Mouse (Mus musculus) kidney, adult 11 months (tissue): ENCODE data around the gene Mfsd13b.
"Not testable (repeated sequence)": the region's sequence is repeated elsewhere in the genome, so short reads cannot be mapped to it uniquely, and the experiment has no call there.

Source experiments
- DNase-seq: peaks from one replicate; pipeline ENCODE4 v3.0.0; 2022

The Mfsd13b gene

GRCm38 (mm10) chr7:120999021-120999530 lies 16.8 kb downstream of the Mfsd13b start:
- DNase-seq = no peak

DNA sequence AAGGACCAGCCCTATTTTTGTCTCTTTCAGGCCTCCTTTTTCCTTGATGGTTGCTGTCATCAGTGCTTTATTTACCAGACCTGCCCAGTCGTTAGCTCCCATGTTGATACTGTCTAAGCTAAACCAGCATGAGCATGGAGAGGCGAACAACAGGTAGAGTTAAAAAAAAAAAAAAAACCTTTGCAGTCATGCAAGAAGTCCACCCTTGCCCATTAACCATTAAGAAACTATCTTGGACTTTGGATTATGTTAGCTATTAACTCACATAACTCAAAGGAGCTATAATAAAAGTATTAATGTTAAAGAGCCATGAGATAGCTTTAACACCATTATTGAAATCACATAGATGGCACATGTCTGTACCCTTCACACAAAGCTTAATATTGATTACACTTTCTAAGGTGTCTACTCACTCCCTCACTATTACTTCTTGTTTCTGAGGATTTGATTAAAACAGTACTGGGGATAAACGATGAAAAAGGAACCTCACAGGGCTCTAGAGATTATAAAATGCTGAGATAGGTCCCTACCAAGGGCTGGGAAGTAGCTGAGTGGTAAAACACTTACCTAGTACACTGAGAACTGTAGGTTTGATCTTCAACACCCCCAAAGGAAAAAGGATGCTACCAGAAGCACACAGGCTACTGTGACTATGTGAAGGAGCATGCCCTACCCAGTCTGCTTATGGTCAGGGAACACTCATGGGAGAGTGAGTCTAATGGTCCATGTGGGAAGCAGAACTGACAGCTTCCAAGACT lies 17.9 kb downstream of the Mfsd13b start:
- no peak for DNase-seq

GRCm38 (mm10) chr7:121001879-121002278 lies 19.6 kb downstream of the Mfsd13b start:
- DNase-seq = no peak

- no peak for DNase-seq
Observed at GRCm38 (mm10) chr7:121002407-121002928, 20.2 kb downstream of the Mfsd13b start.

DNA sequence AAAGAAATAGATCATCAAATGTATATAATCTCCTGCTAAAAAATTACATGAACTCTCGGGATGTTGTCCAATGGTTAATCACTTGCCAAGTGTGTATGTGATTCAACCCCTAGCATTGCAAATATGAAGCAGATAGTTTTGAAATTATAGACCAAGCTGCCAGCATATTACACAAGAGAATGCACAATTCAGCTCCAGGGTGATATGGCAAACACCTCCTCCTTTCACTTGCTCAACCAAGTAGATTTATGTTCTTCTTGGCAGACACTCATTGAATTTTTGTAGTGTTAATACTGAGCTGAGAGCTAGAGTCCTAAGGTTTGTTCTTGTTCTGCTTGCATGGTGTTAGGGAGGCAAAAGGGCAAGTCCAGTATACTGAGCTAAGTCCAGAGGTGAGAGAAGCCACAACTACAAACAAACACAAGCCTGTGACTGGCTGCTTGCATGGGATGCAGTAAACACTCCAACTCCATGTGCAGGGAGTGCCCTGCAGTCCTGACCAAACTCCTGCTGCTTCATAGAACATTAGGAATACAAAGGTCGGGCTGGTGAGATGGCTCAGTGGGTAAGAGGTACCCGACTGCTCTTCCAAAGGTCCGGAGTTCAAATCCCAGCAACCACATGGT lies 21.6 kb downstream of the Mfsd13b start:
- DNase-seq = peak; percentile 93

DNA sequence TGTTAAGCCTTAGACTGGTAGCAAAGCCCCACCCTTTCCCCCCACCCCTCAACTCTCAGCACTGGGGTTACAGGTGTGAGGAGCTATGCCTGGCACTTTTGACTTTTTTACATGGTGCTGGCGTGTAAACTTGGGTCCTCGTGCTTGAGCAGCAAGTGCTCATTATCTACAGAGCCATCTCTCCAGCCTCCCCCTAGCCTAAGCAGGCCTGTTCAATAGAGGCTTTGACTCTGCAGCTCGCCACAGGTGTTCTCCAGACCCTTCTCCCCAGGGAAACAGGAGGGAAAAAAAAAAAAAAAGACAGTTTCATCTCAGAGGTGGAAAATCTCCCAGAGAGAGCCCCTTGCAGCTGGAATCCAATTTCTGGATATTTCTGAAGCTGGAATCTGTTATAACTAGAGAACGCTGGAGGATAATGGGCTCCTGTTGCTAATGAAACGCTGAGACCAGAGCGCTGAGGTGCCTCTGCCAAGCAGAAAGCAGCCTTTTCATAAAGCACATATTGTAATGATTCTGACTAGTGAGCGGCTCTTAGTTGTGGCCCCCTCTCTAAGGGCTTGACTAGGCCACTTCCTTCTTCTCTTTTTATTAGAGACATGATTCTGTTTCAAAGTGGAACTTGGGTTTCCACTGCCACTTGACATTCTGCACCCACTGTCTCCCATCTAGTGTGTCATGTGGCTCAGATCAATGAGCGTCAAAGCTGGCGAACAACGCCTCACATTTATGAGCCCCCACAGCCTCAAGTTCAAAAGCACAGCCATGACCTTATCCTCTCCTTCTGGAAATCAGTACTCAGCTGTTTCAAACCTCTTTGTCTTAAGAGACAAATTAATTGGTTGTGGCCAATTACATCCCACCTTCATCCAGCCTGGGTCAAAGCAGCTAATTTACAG lies 29.7 kb downstream of the Mfsd13b start:
- DNase-seq = no peak

GRCm38 (mm10) chr7:121014486-121014885 lies 32.2 kb downstream of the Mfsd13b start:
- DNase-seq = no peak

DNA sequence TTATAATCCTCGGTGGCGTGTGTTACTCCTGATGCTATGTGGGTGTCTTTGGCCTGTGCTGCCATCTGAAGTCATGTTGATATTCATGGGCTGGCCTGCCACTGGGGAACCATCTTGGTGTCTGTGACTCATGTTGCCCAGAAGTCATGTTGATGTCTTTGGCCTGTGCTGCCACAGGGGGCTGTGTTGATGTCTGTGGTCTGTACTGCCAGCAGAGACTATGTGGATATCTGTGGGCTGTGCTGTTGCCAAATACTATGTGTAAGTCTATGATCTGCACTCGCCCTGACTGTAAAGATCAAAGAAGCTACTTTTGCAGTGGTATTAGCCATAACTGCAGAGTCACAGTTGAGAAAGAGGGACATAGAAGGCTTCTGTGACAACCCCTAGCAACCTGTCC lies 36.5 kb downstream of the Mfsd13b start:
- DNase-seq = no peak

DNA sequence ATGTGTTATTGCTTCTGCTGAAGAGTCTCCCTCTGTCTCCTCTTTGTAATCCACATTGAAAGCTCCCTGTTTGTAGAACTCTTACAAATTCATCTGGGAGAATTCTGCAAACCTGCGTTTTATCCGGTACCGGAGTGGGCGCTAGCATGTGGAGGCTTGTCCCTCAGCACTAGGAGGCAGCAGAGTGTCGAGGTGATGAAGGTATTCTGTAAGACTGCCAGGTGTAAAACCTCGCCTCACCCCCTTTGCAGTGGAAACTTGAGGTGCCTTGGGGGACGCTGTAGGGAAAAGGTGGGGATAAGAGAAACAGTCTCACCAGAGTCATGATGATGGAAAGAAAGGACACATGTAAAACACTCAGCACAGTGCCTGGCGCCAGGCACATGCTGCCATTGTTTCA lies 38.0 kb downstream of the Mfsd13b start:
- no peak for DNase-seq

DNA sequence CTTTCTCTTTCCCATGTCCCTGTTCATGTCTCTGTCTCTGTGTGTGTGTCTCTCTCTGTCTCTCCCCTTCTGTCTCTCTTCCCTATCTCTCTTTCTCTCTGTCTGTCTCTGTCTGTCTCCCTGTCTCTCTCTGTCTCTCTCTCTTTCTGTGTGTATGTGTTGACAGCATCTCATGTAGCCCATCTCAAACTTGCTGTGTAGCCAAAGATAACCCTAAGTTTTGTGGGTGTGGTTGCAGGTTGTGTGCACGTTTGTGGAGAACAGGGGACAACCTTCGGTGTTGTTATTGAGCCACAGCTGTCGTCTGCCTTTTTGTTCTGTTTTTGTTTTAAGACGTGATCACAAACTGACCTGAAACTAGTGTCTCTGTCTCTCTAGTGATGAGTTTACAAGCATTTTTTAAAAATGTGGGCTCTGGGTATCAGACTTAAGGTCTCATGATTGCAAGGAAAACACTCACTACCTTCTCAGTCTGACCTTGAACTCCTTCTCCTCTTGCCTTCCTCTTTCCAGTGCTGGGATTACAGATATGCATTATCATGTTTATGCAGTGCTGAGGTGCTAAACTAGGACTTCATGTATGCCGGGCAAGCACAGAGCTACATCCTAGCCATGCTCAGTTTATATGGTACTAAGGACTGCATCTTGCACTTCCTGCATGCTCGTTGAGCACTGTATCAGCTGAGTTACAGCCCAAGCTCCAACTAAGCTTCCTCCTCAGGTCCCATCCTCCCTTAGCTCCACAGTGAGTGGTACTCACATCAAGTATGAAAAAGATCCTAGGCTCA lies 43.1 kb downstream of the Mfsd13b start:
- DNase-seq = no peak

DNA sequence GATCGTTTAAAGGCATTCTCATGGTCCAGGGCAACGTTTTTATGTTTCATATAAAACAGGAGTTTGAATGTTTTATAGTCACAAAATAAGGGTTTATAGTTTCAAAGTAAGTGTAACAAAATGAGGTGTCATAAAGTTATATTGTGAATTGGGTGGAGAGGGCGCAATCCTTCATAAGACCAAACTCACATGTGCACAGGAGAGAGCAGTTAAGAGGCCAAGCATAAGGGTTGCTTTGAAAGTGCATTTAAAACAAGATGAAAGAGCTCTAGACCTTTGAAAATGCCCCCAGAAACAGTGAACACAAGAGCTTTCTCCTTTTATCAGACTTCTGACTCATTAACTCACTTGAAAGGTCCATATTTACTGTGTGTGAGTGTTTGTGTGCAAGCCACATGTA lies 44.0 kb downstream of the Mfsd13b start:
- no peak for DNase-seq

- DNase-seq = not testable (repeated sequence)
Observed at GRCm38 (mm10) chr7:121029947-121030346, 47.6 kb downstream of the Mfsd13b start.

- DNase-seq = peak; percentile 91
Observed at GRCm38 (mm10) chr7:121033856-121034652, 51.7 kb downstream of the Mfsd13b start, which contains the start of gene Mettl9. Gene Mettl9 (plus strand): TSS chr7:121034445.

- DNase-seq = no peak
Observed at GRCm38 (mm10) chr7:121034701-121035141, 52.4 kb downstream of the Mfsd13b start.

GRCm38 (mm10) chr7:121035161-121035721 lies 52.9 kb downstream of the Mfsd13b start:
- peak; percentile 52 for DNase-seq

- no peak for DNase-seq
Observed at GRCm38 (mm10) chr7:121040595-121040994, 58.3 kb downstream of the Mfsd13b start.

GRCm38 (mm10) chr7:121041989-121042388 lies 59.7 kb downstream of the Mfsd13b start:
- DNase-seq = no peak

- no peak for DNase-seq
Observed at GRCm38 (mm10) chr7:121043004-121043403, 60.7 kb downstream of the Mfsd13b start.

DNA sequence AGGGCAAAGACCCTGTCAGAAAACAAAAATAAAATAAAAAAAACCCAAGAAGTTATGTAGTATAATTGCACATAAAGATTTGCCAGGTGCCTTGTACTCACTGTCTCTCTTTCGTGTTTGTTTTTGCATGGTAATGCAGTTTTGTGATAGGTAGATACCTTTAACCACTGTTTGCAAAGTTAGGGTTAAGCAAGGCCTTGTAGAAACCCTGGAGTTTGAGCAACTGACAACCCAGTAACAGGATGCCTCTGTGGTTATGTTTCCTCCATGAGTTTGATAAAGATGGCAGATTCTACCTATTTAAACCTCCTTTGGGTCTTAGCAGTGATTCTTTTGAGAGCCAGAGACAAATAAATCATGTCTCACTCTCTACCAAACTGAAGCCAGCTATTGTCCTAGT lies 61.2 kb downstream of the Mfsd13b start:
- no peak for DNase-seq

- DNase-seq = no peak
Observed at GRCm38 (mm10) chr7:121044251-121044650, 61.9 kb downstream of the Mfsd13b start.
